Mouse (Mus musculus): ENCODE data around the gene Zfp385a. TPM values are rescaled to one million over a fixed set of nuclear protein-coding genes. Genes with fewer than 3 reads are reported as not detected.
A peak's percentile ranks its signal among the peaks of the same experiment; 100 is the strongest.

The Zfp385a gene
- polyA plus RNA-seq, 2 experiments, result 16.4 to 23.4 TPM

DNA sequence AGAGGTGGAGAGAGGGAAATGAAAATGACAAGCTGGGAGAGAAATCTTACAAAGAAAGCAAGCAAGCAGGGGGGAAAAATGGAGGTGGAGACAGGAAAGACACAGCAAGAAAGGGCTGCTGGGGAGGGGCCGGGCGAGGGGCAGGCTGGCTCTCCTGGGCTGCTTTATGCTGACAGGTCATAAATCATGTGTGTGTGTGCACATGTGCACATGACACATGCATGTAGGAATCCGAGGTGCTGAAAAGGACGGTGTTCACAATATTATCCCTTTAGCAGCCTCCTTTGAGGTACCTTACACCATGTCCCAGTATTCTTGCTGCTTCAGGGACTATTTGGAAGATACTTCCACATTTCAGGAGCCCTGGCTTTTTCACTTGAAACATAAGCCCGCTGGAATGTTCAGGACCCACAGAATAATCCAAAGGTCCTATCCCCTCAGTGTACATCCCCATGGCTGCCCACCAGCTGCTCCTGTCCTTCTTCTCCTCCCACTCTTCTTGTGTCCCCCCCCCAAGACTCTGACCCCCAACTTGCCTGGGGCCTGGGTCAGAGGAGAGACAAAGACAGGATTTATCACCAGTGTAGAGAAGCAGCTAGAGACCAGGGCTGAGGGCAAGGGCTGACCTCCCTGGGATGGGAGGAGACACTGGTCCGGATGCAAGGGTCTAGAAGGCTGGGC, 37.4 kb downstream of the Zfp385a start:
- whole genome bisulfite sequencing, result 13% methylated on average over 6 of the region's 6 CpGs
- DNase-seq (ENCODE audit: low spot score), result peak; percentile 67
- H3K4me3 ChIP-seq (replicated peaks; ENCODE audit: low read length), result no peak overlapping the region

DNA sequence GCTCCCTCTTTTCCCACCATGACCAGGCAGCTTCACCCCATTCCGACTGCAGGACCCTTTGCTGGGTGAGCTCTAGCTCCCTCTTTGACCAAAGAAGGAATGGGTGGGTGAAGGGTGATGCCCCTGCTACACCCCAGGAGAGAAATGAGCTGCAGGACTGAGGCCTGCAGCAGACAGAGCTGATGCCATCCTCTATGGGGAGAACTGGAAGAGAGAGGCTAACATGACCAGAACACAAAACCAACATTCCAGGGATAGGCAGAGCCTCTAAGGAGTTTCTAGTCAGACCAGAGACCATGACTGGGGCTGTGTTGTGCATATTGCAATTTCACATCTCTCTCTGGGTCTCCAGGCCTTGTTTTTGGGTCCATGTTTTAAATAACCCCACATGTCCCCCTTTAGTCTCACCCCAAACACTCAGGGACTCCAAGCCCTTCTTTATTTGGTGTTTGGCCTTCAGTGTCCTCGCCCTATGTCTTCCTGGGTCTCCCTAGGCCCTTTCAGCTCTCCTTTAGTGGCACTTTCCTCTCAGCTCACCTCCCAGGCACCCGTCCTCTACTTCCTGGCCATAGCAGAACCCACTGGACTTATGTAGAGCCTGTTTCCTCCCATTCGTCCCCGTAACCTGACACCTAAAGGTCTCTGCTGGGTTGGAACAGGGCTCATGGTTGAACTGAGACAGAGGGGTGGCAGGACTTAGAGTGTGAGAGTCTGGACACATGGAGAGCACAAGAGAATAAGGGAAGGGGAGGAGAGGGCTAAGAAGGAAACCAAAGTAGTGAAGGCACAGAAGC, 38.1 kb downstream of the Zfp385a start:
- H3K4me1 ChIP-seq (ENCODE audit: control insufficient read depth, insufficient read depth, low read length), result peaks cover 89% of the 10 kb centered on the region
- H3K36me3 ChIP-seq (ENCODE audit: control insufficient read depth, insufficient read depth, low read length), result peaks cover 9% of the 10 kb centered on the region

More for the DNA sequence above, 37.4 kb downstream of the Zfp385a start:
- H3K27me3 ChIP-seq (ENCODE audit: control insufficient read depth, insufficient read depth, low read length), result no peaks in the 10 kb centered on the region
- no peak for ATAC-seq (ENCODE audit: low FRiP score, low read depth)
- H3K27ac ChIP-seq (replicated peaks; ENCODE audit: low read depth, low read length), result peak overlapping the region; percentile 93
- H3K4me1 ChIP-seq (ENCODE audit: control insufficient read depth, insufficient read depth, low read length), result peaks cover 87% of the 10 kb centered on the region
- TF ChIP-seq POLR2A (IDR thresholded peaks at IDR 0.05; ENCODE audit: borderline replicate concordance, extremely low read depth, insufficient read depth, insufficient read length), result no peak
- H3K36me3 ChIP-seq (ENCODE audit: control insufficient read depth, insufficient read depth, low read length), result peaks cover 1% of the 10 kb centered on the region; the same call in 1 of the 2 replicates
- H3K9me3 ChIP-seq (ENCODE audit: control insufficient read depth, low read length), result no peaks in the 10 kb centered on the region
- no peak overlapping the region for H3K9ac ChIP-seq (ENCODE audit: low read depth, low read length, severe bottlenecking)
- no peak overlapping the region for H3K4me2 ChIP-seq (replicated peaks; ENCODE audit: low read depth, low read length, severe bottlenecking)

GRCm38 (mm10) chr15:103301046-103301445, 38.8 kb downstream of the Zfp385a start:
- peak overlapping the region; percentile 93 for H3K27ac ChIP-seq (replicated peaks; ENCODE audit: low read depth, low read length)
- WGBS, result 0% methylated on average over 2 of the region's 2 CpGs
- H3K9ac ChIP-seq (ENCODE audit: low read depth, low read length, severe bottlenecking), result 0 out of 2 replicates have a peak overlapping the region, but pooled peaks have one; percentile 8
- no peak overlapping the region for H3K4me3 ChIP-seq (replicated peaks; ENCODE audit: low read length)
- no peaks in the 10 kb centered on the region for H3K9me3 ChIP-seq (ENCODE audit: control insufficient read depth, low read length)
- no peaks in the 10 kb centered on the region for H3K27me3 ChIP-seq (ENCODE audit: control insufficient read depth, insufficient read depth, low read length)
- DNase-seq (ENCODE audit: low spot score) (peak; percentile 90), ATAC-seq (ENCODE audit: low FRiP score, low read depth) (peak; percentile 6; the same call in 1 of the 2 replicates)
- H3K4me2 ChIP-seq (replicated peaks; ENCODE audit: low read depth, low read length, severe bottlenecking), result peak overlapping the region; percentile 46; the same call in 1 of the 2 replicates
- no peak for TF ChIP-seq POLR2A (IDR thresholded peaks at IDR 0.05; ENCODE audit: borderline replicate concordance, extremely low read depth, insufficient read depth, insufficient read length)
- peaks cover 13% of the 10 kb centered on the region for H3K36me3 ChIP-seq (ENCODE audit: control insufficient read depth, insufficient read depth, low read length)
- peaks cover 91% of the 10 kb centered on the region for H3K4me1 ChIP-seq (ENCODE audit: control insufficient read depth, insufficient read depth, low read length)

More for the DNA sequence above, 38.1 kb downstream of the Zfp385a start:
- no peaks in the 10 kb centered on the region for H3K27me3 ChIP-seq (ENCODE audit: control insufficient read depth, insufficient read depth, low read length)
- H3K27ac ChIP-seq (replicated peaks; ENCODE audit: low read depth, low read length), result peak overlapping the region; percentile 93
- H3K4me2 ChIP-seq (replicated peaks; ENCODE audit: low read depth, low read length, severe bottlenecking), result no peak overlapping the region; the same call in 1 of the 2 replicates
- no peak overlapping the region for H3K4me3 ChIP-seq (replicated peaks; ENCODE audit: low read length)
- DNase-seq (ENCODE audit: low spot score) (no peak), ATAC-seq (ENCODE audit: low FRiP score, low read depth) (no peak)
- H3K9ac ChIP-seq (ENCODE audit: low read depth, low read length, severe bottlenecking), result peak overlapping the region; percentile 41
- WGBS, result 13% methylated on average over 5 of the region's 5 CpGs
- no peak for TF ChIP-seq POLR2A (IDR thresholded peaks at IDR 0.05; ENCODE audit: borderline replicate concordance, extremely low read depth, insufficient read depth, insufficient read length)
- H3K9me3 ChIP-seq (ENCODE audit: control insufficient read depth, low read length), result no peaks in the 10 kb centered on the region

DNA sequence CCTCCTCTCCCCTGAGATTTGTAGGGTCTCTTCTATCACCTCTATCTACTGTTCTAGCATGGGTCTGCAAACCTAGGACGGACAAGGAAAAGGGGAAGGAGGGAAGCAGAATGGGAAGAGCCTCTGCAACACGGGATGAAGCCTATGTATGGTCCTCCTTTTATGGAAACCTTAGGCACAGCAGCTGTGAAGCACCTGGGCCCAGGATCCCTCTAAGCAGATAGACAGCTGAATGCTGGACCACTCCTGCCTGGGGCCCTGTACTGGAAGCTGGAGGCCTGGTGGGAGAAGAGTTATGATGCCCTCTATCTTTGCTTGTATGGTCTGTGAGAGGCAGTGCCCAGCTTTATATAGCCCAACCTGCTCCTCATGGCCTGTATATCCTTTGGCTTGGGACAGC, 39.3 kb downstream of the Zfp385a start:
- 6% methylated on average over 2 of the region's 2 CpGs for WGBS
- ATAC-seq (ENCODE audit: low FRiP score, low read depth), result no peak
- Histone ChIP-seq H3K36me3 (ENCODE audit: control insufficient read depth, insufficient read depth, low read length) (peaks cover 13% of the 10 kb centered on the region), H3K4me3 (replicated peaks; ENCODE audit: low read length) (peak overlapping the region; percentile 25), H3K4me2 (replicated peaks; ENCODE audit: low read depth, low read length, severe bottlenecking) (peak overlapping the region; percentile 46), H3K27me3 (ENCODE audit: control insufficient read depth, insufficient read depth, low read length) (no peaks in the 10 kb centered on the region), H3K9me3 (ENCODE audit: control insufficient read depth, low read length) (no peaks in the 10 kb centered on the region), H3K9ac (ENCODE audit: low read depth, low read length, severe bottlenecking) (peak overlapping the region; percentile 8; the same call in 1 of the 2 replicates), H3K27ac (replicated peaks; ENCODE audit: low read depth, low read length) (peak overlapping the region; percentile 93), H3K4me1 (ENCODE audit: control insufficient read depth, insufficient read depth, low read length) (peaks cover 91% of the 10 kb centered on the region)
- no peak for DNase-seq (ENCODE audit: low spot score)
- TF ChIP-seq POLR2A (IDR thresholded peaks at IDR 0.05; ENCODE audit: borderline replicate concordance, extremely low read depth, insufficient read depth, insufficient read length), result no peak

DNA sequence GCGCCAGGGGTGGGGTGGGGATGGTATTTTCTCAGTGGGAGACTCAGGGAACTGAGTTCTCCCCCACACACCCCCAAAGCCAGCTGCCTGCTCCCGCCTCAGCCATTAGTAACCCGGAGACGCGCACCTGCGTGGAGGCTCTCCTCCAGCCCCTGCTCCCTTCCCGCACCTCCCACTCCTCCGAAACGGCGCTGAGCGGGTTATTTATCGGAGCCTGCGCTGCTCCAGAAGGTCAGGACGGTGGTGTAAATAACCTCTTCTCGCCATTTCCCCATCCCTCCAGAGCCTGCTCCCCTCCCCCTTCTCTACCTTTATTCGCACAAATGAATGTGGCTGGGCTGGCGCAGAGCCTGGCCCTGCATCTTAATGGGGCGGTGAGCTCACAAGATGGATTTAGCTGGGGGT, 39.8 kb downstream of the Zfp385a start:
- Histone ChIP-seq H3K36me3 (ENCODE audit: control insufficient read depth, insufficient read depth, low read length) (peaks cover 13% of the 10 kb centered on the region), H3K27me3 (ENCODE audit: control insufficient read depth, insufficient read depth, low read length) (no peaks in the 10 kb centered on the region), H3K9me3 (ENCODE audit: control insufficient read depth, low read length) (no peaks in the 10 kb centered on the region), H3K4me2 (replicated peaks; ENCODE audit: low read depth, low read length, severe bottlenecking) (peak overlapping the region; percentile 46), H3K4me3 (replicated peaks; ENCODE audit: low read length) (peak overlapping the region; percentile 25), H3K4me1 (ENCODE audit: control insufficient read depth, insufficient read depth, low read length) (peaks cover 95% of the 10 kb centered on the region), H3K9ac (ENCODE audit: low read depth, low read length, severe bottlenecking) (0 out of 2 replicates have a peak overlapping the region, but pooled peaks have one; percentile 18), H3K27ac (replicated peaks; ENCODE audit: low read depth, low read length) (peak overlapping the region; percentile 93)
- peak; percentile 60 for ATAC-seq (ENCODE audit: low FRiP score, low read depth)
- 3% methylated on average over 18 of the region's 18 CpGs for WGBS
- no peak for TF ChIP-seq POLR2A (IDR thresholded peaks at IDR 0.05; ENCODE audit: borderline replicate concordance, extremely low read depth, insufficient read depth, insufficient read length)
- DNase-seq (ENCODE audit: low spot score), result peak; percentile 89
